Mouse (Mus musculus) induced T-regulatory cell, adult 2 months (primary cell): ENCODE results near the gene Arhgef28.
"Not testable (repeated sequence)": the region's sequence is repeated elsewhere in the genome, so short reads cannot be mapped to it uniquely, and the experiment has no call there.

Experiments used
- DNase-seq: peaks from one replicate; pipeline ENCODE4 v3.0.0-alpha.2; 2012; ENCODE audit warnings: low read depth

Gene Arhgef28

GRCm38 (mm10) chr13:98069646-98070045 is 136.6 kb downstream of the Arhgef28 start:
- DNase-seq, result no peak

- DNase-seq, result no peak
Observed at GRCm38 (mm10) chr13:98062843-98063242, 143.4 kb downstream of the Arhgef28 start.

- DNase-seq, result not testable (repeated sequence)
Observed at GRCm38 (mm10) chr13:98060121-98060520, 146.1 kb downstream of the Arhgef28 start.

- no peak for DNase-seq
Observed at GRCm38 (mm10) chr13:98055194-98055593, 151.0 kb downstream of the Arhgef28 start.

- peak; percentile 66 for DNase-seq
Observed at GRCm38 (mm10) chr13:98040628-98041150, 165.6 kb downstream of the Arhgef28 start.

- DNase-seq, result no peak
Observed at GRCm38 (mm10) chr13:98038731-98039130, 167.5 kb downstream of the Arhgef28 start.

- DNase-seq, result no peak
Observed at GRCm38 (mm10) chr13:98037693-98038092, 168.5 kb downstream of the Arhgef28 start.

GRCm38 (mm10) chr13:98031642-98031960 is 174.6 kb downstream of the Arhgef28 start:
- no peak for DNase-seq

GRCm38 (mm10) chr13:98030959-98031641 is 175.1 kb downstream of the Arhgef28 start:
- peak; percentile 84 for DNase-seq

GRCm38 (mm10) chr13:98030041-98030440 is 176.2 kb downstream of the Arhgef28 start:
- DNase-seq, result peak; percentile 37

- no peak for DNase-seq
Observed at GRCm38 (mm10) chr13:98028711-98029250, 177.5 kb downstream of the Arhgef28 start.

GRCm38 (mm10) chr13:98027641-98028204 is 178.5 kb downstream of the Arhgef28 start:
- no peak for DNase-seq

- DNase-seq, result no peak
Observed at GRCm38 (mm10) chr13:98027122-98027521, 179.1 kb downstream of the Arhgef28 start.

- DNase-seq, result no peak
Observed at GRCm38 (mm10) chr13:98025706-98026504, 180.3 kb downstream of the Arhgef28 start.

- peak; percentile 47 for DNase-seq
Observed at GRCm38 (mm10) chr13:98025162-98025561, 181.1 kb downstream of the Arhgef28 start.

GRCm38 (mm10) chr13:98024680-98025079 is 181.6 kb downstream of the Arhgef28 start:
- no peak for DNase-seq

GRCm38 (mm10) chr13:98021906-98022305 is 184.3 kb downstream of the Arhgef28 start:
- DNase-seq, result no peak

- DNase-seq, result not testable (repeated sequence)
Observed at GRCm38 (mm10) chr13:98018837-98019236, 187.4 kb downstream of the Arhgef28 start.

GRCm38 (mm10) chr13:98016923-98017588 is 189.2 kb downstream of the Arhgef28 start:
- no peak for DNase-seq

GRCm38 (mm10) chr13:98015981-98016922 is 190.0 kb downstream of the Arhgef28 start:
- DNase-seq, result no peak

- DNase-seq, result no peak
Observed at GRCm38 (mm10) chr13:98014892-98015291, 191.3 kb downstream of the Arhgef28 start.
